Mouse (Mus musculus) lung, postnatal 25 days (tissue): ENCODE results near the gene 1700023F06Rik.
A peak's percentile ranks its signal among the peaks of the same experiment; 100 is the strongest.

ENCODE experiments used
- DNase-seq: peaks from one replicate; pipeline ENCODE4 v3.0.0; 2022; ENCODE audit warnings: low spot score

The 1700023F06Rik gene

GRCm38 (mm10) chr11:103208458-103208857 is at the start of gene 1700023F06Rik:
TSS of gene 1700023F06Rik (minus strand) at chr11:103208558.
- no peak for DNase-seq

GRCm38 (mm10) chr11:103257938-103258481 is 49.7 kb upstream of the 1700023F06Rik start:
- DNase-seq = peak; percentile 65

GRCm38 (mm10) chr11:103253605-103254004 is 45.2 kb upstream of the 1700023F06Rik start:
- DNase-seq = no peak

- peak; percentile 67 for DNase-seq
Measured at GRCm38 (mm10) chr11:103252380-103252779, 44.0 kb upstream of the 1700023F06Rik start.

GRCm38 (mm10) chr11:103250324-103250723 is 42.0 kb upstream of the 1700023F06Rik start:
- no peak for DNase-seq

GRCm38 (mm10) chr11:103249509-103249908 is 41.2 kb upstream of the 1700023F06Rik start:
- DNase-seq = no peak

GRCm38 (mm10) chr11:103248837-103249236 is 40.5 kb upstream of the 1700023F06Rik start:
- peak; percentile 64 for DNase-seq

- peak; percentile 90 for DNase-seq
Measured at GRCm38 (mm10) chr11:103247504-103248177, 39.3 kb upstream of the 1700023F06Rik start.

GRCm38 (mm10) chr11:103246731-103247290 is 38.5 kb upstream of the 1700023F06Rik start:
- no peak for DNase-seq

- no peak for DNase-seq
Measured at GRCm38 (mm10) chr11:103246081-103246730, 37.8 kb upstream of the 1700023F06Rik start.

GRCm38 (mm10) chr11:103244856-103245255 is 36.5 kb upstream of the 1700023F06Rik start:
- DNase-seq = no peak

GRCm38 (mm10) chr11:103240740-103241139 is 32.4 kb upstream of the 1700023F06Rik start:
- no peak for DNase-seq

- no peak for DNase-seq
Measured at GRCm38 (mm10) chr11:103237757-103238156, 29.4 kb upstream of the 1700023F06Rik start.

GRCm38 (mm10) chr11:103236903-103237302 is 28.5 kb upstream of the 1700023F06Rik start:
- DNase-seq = no peak

GRCm38 (mm10) chr11:103236431-103236830 is 28.1 kb upstream of the 1700023F06Rik start:
- no peak for DNase-seq

- DNase-seq = no peak
Measured at GRCm38 (mm10) chr11:103235702-103236101, 27.3 kb upstream of the 1700023F06Rik start.

GRCm38 (mm10) chr11:103234447-103234846 is 26.1 kb upstream of the 1700023F06Rik start:
- DNase-seq = no peak

GRCm38 (mm10) chr11:103232966-103233365 is 24.6 kb upstream of the 1700023F06Rik start:
- peak; percentile 87 for DNase-seq

- no peak for DNase-seq
Measured at GRCm38 (mm10) chr11:103231367-103231766, 23.0 kb upstream of the 1700023F06Rik start.

GRCm38 (mm10) chr11:103230626-103231025 is 22.3 kb upstream of the 1700023F06Rik start:
- DNase-seq = no peak

- no peak for DNase-seq
Measured at GRCm38 (mm10) chr11:103229608-103230007, 21.2 kb upstream of the 1700023F06Rik start.

GRCm38 (mm10) chr11:103223951-103224456 is 15.6 kb upstream of the 1700023F06Rik start:
- no peak for DNase-seq

GRCm38 (mm10) chr11:103223444-103223843 is 15.1 kb upstream of the 1700023F06Rik start:
- DNase-seq = no peak
